ENCODE assay signal across 15 mouse cellular contexts in genomic region chr6:17743325-17743724, GRCm38 (mm10). TPM values are rescaled to one million over a fixed set of nuclear protein-coding genes. Genes with fewer than 3 reads are reported as not detected.
DNase-seq lines count a peak whose midpoint lies in the region; ATAC-seq and TF ChIP-seq lines count a peak whose summit lies in the region.
"Had no signal": no experiment of that assay in that cellular context is flagged by ENCODE, and none has a peak within 500 bp of the region (broad histone marks: within the 10 kb centered on the region; RNA-seq: fewer than 3 reads in every experiment).

No protein-coding gene starts in this region.

- ATAC-seq in heart, embryonic 14.5 days (ENCODE audit: insufficient number of reproducible peaks, insufficient read depth, low FRiP score, low read depth): no peak
- peak; percentile 100 for ATAC-seq in liver, embryonic 14.5 days (ENCODE audit: insufficient read depth)
- ATAC-seq: forebrain, embryonic 16.5 days had no signal

- no peak for TF ChIP-seq CTCF in liver, embryonic 14.5 days (IDR thresholded peaks at IDR 0.05; ENCODE audit: low read depth)

- no peak overlapping the region for H3K9ac ChIP-seq in heart, embryonic 14.5 days (ENCODE audit: low read length)
- peak overlapping the region; percentile 59 for H3K9ac ChIP-seq in liver, embryonic 14.5 days (replicated peaks)
- H3K9ac ChIP-seq: midbrain, embryonic 12.5 days had no signal

- TF ChIP-seq EP300 in liver, embryonic 14.5 days (IDR thresholded peaks at IDR 0.05; ENCODE audit: low read depth): peak; percentile 93

- H3K27ac ChIP-seq in heart, embryonic 14.5 days (replicated peaks in 1 of 2; ENCODE audit: control insufficient read depth in 1 of 2, insufficient read depth in 1 of 2, low read depth in 2 of 2, low read length in 2 of 2): peak overlapping the region; percentile 60 to 64; a peak in 3 of 4 replicates
- H3K27ac ChIP-seq in liver, embryonic 14.5 days: peak overlapping the region; percentile 91
- no peak overlapping the region for H3K27ac ChIP-seq in midbrain, embryonic 10.5 days (replicated peaks)
- H3K27ac ChIP-seq: midbrain, embryonic 12.5 days had no signal

- DNase-seq in heart, postnatal 25 days (ENCODE audit: low spot score): no peak
- peak; percentile 15 for DNase-seq in CD4-positive, CD25-positive, alpha-beta regulatory T cell, adult 2 months (ENCODE audit: low read depth, low spot score)
- peak; percentile 78 for DNase-seq in c-Kit-positive CD71-positive TER-119-positive erythroid progenitor cells, embryonic 14.5 days (ENCODE audit: low spot score)
- DNase-seq in liver, embryonic 14.5 days (ENCODE audit: low read depth in 3 of 3, low spot score in 3 of 3): peak; percentile 77 to 84 (median 81)
- DNase-seq in midbrain, embryonic 10.5 days (ENCODE audit: low spot score): no peak
- no peak for DNase-seq in urinary bladder, postnatal 25 days (ENCODE audit: low spot score)
- DNase-seq in thymus, postnatal 36 days: no peak
- DNase-seq: adrenal gland, postnatal 36 days; cerebellum, adult 9-10 months; lung, adult 18-20 months; thymus, postnatal 25 days had no signal

- peaks cover 13 to 25% of the 10 kb centered on the region in 2 experiments for H3K4me1 ChIP-seq in heart, embryonic 14.5 days (ENCODE audit: control insufficient read depth in 2 of 2, insufficient read depth in 2 of 2, low read length in 2 of 2)
- H3K4me1 ChIP-seq in liver, embryonic 14.5 days (replicated peaks; ENCODE audit: control insufficient read depth in 2 of 2, insufficient read depth in 2 of 2, low read length in 1 of 2): peaks cover 32 to 33% of the 10 kb centered on the region in 2 experiments
- peaks cover 1% of the 10 kb centered on the region; the same call in 1 of the 2 replicates for H3K4me1 ChIP-seq in midbrain, embryonic 10.5 days
- H3K4me1 ChIP-seq: midbrain, embryonic 12.5 days had no signal

- H3K9me3 ChIP-seq in heart, embryonic 14.5 days (ENCODE audit: control insufficient read depth, low read length): no peaks in the 10 kb centered on the region
- H3K9me3 ChIP-seq in liver, embryonic 14.5 days (ENCODE audit: control insufficient read depth, low read length): no peaks in the 10 kb centered on the region
- no peaks in the 10 kb centered on the region for H3K9me3 ChIP-seq in midbrain, embryonic 10.5 days (replicated peaks)
- H3K9me3 ChIP-seq: midbrain, embryonic 12.5 days had no signal

- H3K4me2 ChIP-seq in heart, embryonic 14.5 days (ENCODE audit: low read length): 0 out of 2 replicates have a peak overlapping the region, but pooled peaks have one; percentile 5
- H3K4me2 ChIP-seq in liver, embryonic 14.5 days (ENCODE audit: low read depth): peak overlapping the region; percentile 63
- H3K4me2 ChIP-seq: midbrain, embryonic 12.5 days had no signal

- WGBS in heart, embryonic 14.5 days: 10% methylated on average over 4 of the region's 4 CpGs
- WGBS in liver, embryonic 14.5 days (ENCODE audit: insufficient replicate concordance): 4% methylated on average over 4 of the region's 4 CpGs
- 94% methylated on average over 4 of the region's 4 CpGs for whole genome bisulfite sequencing in midbrain, embryonic 10.5 days

- H3K27me3 ChIP-seq in heart, embryonic 14.5 days (ENCODE audit: control insufficient read depth, insufficient read depth, low read length): no peaks in the 10 kb centered on the region
- H3K27me3 ChIP-seq in liver, embryonic 14.5 days (ENCODE audit: control insufficient read depth, insufficient read depth, low read length): no peaks in the 10 kb centered on the region
- no peaks in the 10 kb centered on the region for H3K27me3 ChIP-seq in midbrain, embryonic 10.5 days (ENCODE audit: low read depth, poor library complexity, severe bottlenecking)
- H3K27me3 ChIP-seq: CH12.LX; midbrain, embryonic 12.5 days had no signal

- H3K4me3 ChIP-seq in heart, embryonic 14.5 days (ENCODE audit: control insufficient read depth in 1 of 2, insufficient read depth in 1 of 2, low read depth in 1 of 2, low read length in 2 of 2): no peak overlapping the region
- no peak overlapping the region for H3K4me3 ChIP-seq in liver, embryonic 14.5 days (ENCODE audit: insufficient read depth in 1 of 2, low read depth in 2 of 2, low read length in 2 of 2)
- no peak overlapping the region for H3K4me3 ChIP-seq in midbrain, embryonic 10.5 days
- H3K4me3 ChIP-seq: midbrain, embryonic 12.5 days had no signal

- no peaks in the 10 kb centered on the region for H3K36me3 ChIP-seq in heart, embryonic 14.5 days (ENCODE audit: control insufficient read depth, insufficient read depth, low read length)
- H3K36me3 ChIP-seq in liver, embryonic 14.5 days (replicated peaks; ENCODE audit: control insufficient read depth, insufficient read depth, low read depth): no peaks in the 10 kb centered on the region
- no peaks in the 10 kb centered on the region for H3K36me3 ChIP-seq in midbrain, embryonic 10.5 days
- H3K36me3 ChIP-seq: midbrain, embryonic 12.5 days had no signal

- intact Hi-C loops in heart, postnatal 25 days (cut with DNase I): no loop called here

RNA-seq across cellular contexts. Expression of gene St7, which starts 50.6 kb away (rescaled TPM):
- 31.6 TPM in 2 replicates for polyA plus RNA-seq in heart, embryonic 14.5 days (2014; fragmentation: Nextera tagmentation; extraction: Ambion mirVana)
- 10 to 100 TPM; 16.6 to 16.7 TPM for total RNA-seq in heart, postnatal 25 days (2021)
- 6.7 and 7.9 TPM in 2 replicates for polyA plus RNA-seq in liver, embryonic 14.5 days (2012; rRNA removed)
- 8.9 and 9.4 TPM in 2 replicates for polyA plus RNA-seq in liver, embryonic 14.5 days (2014; fragmentation: Nextera tagmentation; extraction: Ambion mirVana)
- polyA plus RNA-seq in midbrain, embryonic 10.5 days (2016; fragmentation: Nextera tagmentation; extraction: Ambion mirVana): 23.8 and 31.3 TPM in 2 replicates

Comparison
In these comparisons a context has a peak if more than half of its experiments do, and no peak if none do; other contexts are left out.
1. DNase-seq: peak in CD4-positive, CD25-positive, alpha-beta regulatory T cell, adult 2 months (single experiment), c-Kit-positive CD71-positive TER-119-positive erythroid progenitor cells, embryonic 14.5 days (single experiment) and liver, embryonic 14.5 days (3 of 3); none in heart, postnatal 25 days (single experiment), midbrain, embryonic 10.5 days (single experiment), urinary bladder, postnatal 25 days (single experiment) and thymus, postnatal 36 days (0 of 2).